Mouse (Mus musculus) neural tube, embryonic 13.5 days (tissue): ENCODE measurements around the gene Stard3. TPM values are rescaled to one million over a fixed set of nuclear protein-coding genes. Genes with fewer than 3 reads are reported as not detected.
A peak's percentile ranks its signal among the peaks of the same experiment; 100 is the strongest.

Experiments
- ATAC-seq: fragments of 200-750 bp; cut with Nextera tagmentation; 2 replicates; pipeline ENCODE4 v1.8.0; 2017; ENCODE audit warnings: low read depth, mild to moderate bottlenecking, moderate TSS enrichment, moderate library complexity
- H3K27ac ChIP-seq: fragments of 300-500 bp; sonication (generic); replicated peaks from 2 replicates; pipeline ENCODE4 v1.5.1; 2015; ENCODE audit warnings: moderate library complexity, mild to moderate bottlenecking, inconsistent platforms
- H3K27me3 ChIP-seq: fragments of 300-500 bp; sonication (generic); 2 replicates; pipeline ENCODE4 v1.6.1; 2015; ENCODE audit warnings: mild to moderate bottlenecking, inconsistent platforms
- H3K36me3 ChIP-seq: fragments of 300-500 bp; sonication (generic); 2 replicates; pipeline ENCODE4 v1.6.1; 2015; ENCODE audit warnings: mild to moderate bottlenecking, inconsistent platforms
- H3K4me1 ChIP-seq: fragments of 300-500 bp; sonication (generic); replicated peaks from 2 replicates; pipeline ENCODE4 v1.6.1; 2015; ENCODE audit warnings: inconsistent platforms
- H3K4me2 ChIP-seq: fragments of 300-500 bp; sonication (generic); 2 replicates; pipeline ENCODE4 v1.6.1; 2015; ENCODE audit warnings: inconsistent platforms, mild to moderate bottlenecking, moderate library complexity
- H3K4me3 ChIP-seq: fragments of 300-500 bp; sonication (generic); 2 replicates; pipeline ENCODE4 v1.5.1; 2015; ENCODE audit warnings: mild to moderate bottlenecking, inconsistent platforms
- H3K9ac ChIP-seq: fragments of 300-500 bp; sonication (generic); 2 replicates; pipeline ENCODE4 v1.6.1; 2015; ENCODE audit warnings: moderate library complexity, mild to moderate bottlenecking, inconsistent platforms
- H3K9me3 ChIP-seq: fragments of 300-500 bp; sonication (generic); 2 replicates; pipeline ENCODE4 v1.6.1; 2016; ENCODE audit warnings: inconsistent platforms
- WGBS: fragments of 180-500 bp; shearing (Covaris S2); methylation state at CpG from one replicate; pipeline ENCODE4 v1.1.7; 2015; 5-methylcytosine and 5-hydroxymethylcytosine counted together
- polyA plus RNA-seq: library from polyadenylated mRNA; unstranded; fragments of >200 nt; fragmentation: Nextera tagmentation; extraction: Ambion mirVana; gene quantifications from 2 replicates; pipeline ENCODE4 v1.2.1, GENCODE M21; 2015

Gene Stard3
- polyA plus RNA-seq, 1 experiment from 2014 or later, result 39.7 TPM

DNA sequence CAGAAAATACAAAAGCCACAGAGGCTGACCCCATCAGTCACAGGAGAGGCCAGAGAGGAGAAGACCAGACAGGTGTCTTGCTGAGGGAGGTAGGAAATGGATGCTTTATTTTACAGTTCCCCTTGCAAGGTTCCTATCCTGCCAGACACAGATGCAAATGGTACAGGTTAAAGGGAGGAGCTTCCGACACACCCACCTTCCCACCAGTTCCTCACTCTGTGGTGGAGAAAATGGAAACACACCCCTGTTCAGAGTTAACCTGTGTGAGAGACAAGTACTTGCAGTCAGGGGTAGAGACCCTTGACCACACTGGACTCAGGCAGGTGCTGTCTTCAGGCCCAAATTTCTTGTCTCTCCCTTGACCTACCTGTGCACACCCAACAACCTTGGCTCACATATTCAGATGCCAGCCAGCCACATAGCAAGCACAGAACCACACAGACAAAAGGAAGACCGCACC is 27.4 kb upstream of the Stard3 start:
- peak overlapping the region; percentile 90 for H3K27ac ChIP-seq
- WGBS, result 48% methylated on average over 2 of the region's 2 CpGs

GRCm38 (mm10) chr11:98331401-98331800 is 26.8 kb upstream of the Stard3 start:
- Histone ChIP-seq H3K4me3 (no peak overlapping the region), H3K4me2 (no peak overlapping the region), H3K27me3 (peaks cover 98% of the 10 kb centered on the region), H3K9me3 (no peaks in the 10 kb centered on the region), H3K27ac (no peak overlapping the region), H3K36me3 (no peaks in the 10 kb centered on the region), H3K9ac (no peak overlapping the region), H3K4me1 (peaks cover 66% of the 10 kb centered on the region)
- 33% methylated on average over 1 of the region's 1 CpGs for WGBS
- no peak for ATAC-seq

More for the DNA sequence above, 27.4 kb upstream of the Stard3 start:
- Histone ChIP-seq H3K36me3 (no peaks in the 10 kb centered on the region), H3K9ac (no peak overlapping the region), H3K27me3 (peaks cover 98% of the 10 kb centered on the region), H3K9me3 (no peaks in the 10 kb centered on the region), H3K4me2 (no peak overlapping the region), H3K4me1 (peaks cover 66% of the 10 kb centered on the region), H3K4me3 (no peak overlapping the region)
- no peak for ATAC-seq

DNA sequence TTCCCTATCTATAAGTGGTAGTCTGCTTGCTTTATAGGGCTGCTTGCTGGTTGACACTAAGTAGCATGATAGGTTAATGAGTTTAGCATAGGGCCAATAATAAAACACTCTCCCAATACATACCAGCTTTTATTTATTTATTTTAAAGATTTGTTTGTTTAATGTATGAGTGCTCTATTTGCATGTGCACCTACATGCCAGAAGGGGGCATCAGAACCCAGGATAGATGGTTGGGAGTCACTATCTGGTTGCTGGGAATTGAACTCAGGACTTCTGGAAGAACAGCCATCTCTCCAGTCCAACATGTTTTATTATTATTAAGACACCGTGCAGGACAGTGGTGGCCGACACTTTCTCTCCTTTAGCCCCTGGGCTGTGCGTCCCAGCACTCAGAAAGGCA is 26.0 kb upstream of the Stard3 start:
- Histone ChIP-seq H3K9ac (no peak overlapping the region), H3K36me3 (no peaks in the 10 kb centered on the region), H3K4me3 (no peak overlapping the region), H3K27me3 (peaks cover 98% of the 10 kb centered on the region), H3K4me1 (peaks cover 59% of the 10 kb centered on the region), H3K9me3 (no peaks in the 10 kb centered on the region), H3K4me2 (no peak overlapping the region), H3K27ac (no peak overlapping the region)
- ATAC-seq, result no peak
- 83% methylated on average over 3 of the region's 3 CpGs for WGBS

DNA sequence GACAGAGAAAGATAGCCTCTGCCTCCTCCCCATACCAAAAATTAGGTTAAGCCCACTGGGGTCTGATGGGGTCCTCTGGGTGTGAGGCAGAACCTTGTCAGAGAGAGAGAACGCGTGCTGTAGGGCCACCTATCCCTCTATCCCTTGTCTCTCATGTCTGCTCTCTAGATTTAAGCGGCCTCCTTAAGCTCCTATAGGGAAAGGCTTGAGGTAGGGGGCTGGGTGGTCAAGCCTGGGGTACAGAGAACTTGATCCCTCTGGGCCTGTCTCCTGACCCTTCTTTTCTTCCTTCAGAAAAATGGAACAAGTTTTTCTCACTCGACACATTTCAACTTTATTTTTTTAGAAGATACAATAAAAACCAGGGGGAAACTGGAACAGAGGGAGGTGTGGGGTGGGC is 25.3 kb upstream of the Stard3 start:
- 73% methylated on average over 4 of the region's 4 CpGs for WGBS
- peak overlapping the region; percentile 71 for H3K27ac ChIP-seq

GRCm38 (mm10) chr11:98333263-98333696 is 24.9 kb upstream of the Stard3 start:
- peak overlapping the region; percentile 71 for H3K27ac ChIP-seq
- no peaks in the 10 kb centered on the region for H3K36me3 ChIP-seq
- peaks cover 50% of the 10 kb centered on the region for H3K4me1 ChIP-seq
- no peak overlapping the region for H3K4me3 ChIP-seq
- H3K9me3 ChIP-seq, result no peaks in the 10 kb centered on the region
- 51% methylated on average over 10 of the region's 10 CpGs for WGBS
- H3K27me3 ChIP-seq, result peaks cover 98% of the 10 kb centered on the region
- H3K4me2 ChIP-seq, result no peak overlapping the region
- no peak for ATAC-seq
- H3K9ac ChIP-seq, result no peak overlapping the region

More for the DNA sequence above, 25.3 kb upstream of the Stard3 start:
- no peak overlapping the region for H3K9ac ChIP-seq
- H3K4me3 ChIP-seq, result no peak overlapping the region
- no peak for ATAC-seq
- H3K36me3 ChIP-seq, result no peaks in the 10 kb centered on the region
- peaks cover 98% of the 10 kb centered on the region for H3K27me3 ChIP-seq
- no peaks in the 10 kb centered on the region for H3K9me3 ChIP-seq
- H3K4me2 ChIP-seq, result no peak overlapping the region
- peaks cover 52% of the 10 kb centered on the region for H3K4me1 ChIP-seq

DNA sequence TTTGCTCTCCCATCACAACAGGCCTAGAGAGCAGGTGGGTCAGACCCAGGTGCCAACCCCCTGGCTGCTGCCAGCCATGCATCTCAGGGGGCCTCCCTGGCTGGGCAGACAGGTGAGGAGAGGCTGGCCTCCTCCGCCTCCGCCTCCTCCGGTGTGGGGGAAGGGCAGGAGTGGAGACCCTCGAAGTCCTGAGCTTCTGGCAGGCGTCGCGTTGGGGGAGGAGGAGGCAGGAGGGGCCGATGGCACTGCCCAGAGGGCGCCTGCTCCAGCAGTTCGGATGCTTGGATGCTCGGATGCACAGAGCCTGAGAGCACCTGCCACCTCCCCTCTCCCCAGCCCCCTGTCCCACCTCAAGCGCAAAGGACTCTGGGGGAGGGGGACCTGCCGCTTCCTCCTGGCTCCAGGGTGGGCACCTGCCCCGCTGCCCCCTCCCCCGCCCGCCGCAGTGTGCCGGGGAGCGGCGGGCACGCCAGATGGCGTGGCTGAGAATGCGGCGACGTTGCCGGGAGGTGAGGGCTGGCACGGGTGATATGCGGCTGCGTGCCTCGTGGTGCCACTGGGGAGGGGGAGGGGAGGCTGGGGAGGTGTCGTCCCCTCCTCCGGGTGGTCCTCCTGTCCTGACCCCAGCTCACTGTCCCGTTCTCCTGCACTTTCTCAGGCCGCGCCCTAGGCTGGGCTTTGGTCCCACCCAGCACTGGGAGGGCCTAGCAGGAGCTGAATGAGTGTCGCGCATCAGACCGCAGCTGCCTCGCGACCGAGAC is 24.0 kb upstream of the Stard3 start:
- Histone ChIP-seq H3K27ac (peak overlapping the region; percentile 81), H3K9ac (peak overlapping the region; percentile 60), H3K4me2 (peak overlapping the region; percentile 57), H3K4me3 (peak overlapping the region; percentile 30), H3K27me3 (peaks cover 99% of the 10 kb centered on the region), H3K36me3 (no peaks in the 10 kb centered on the region), H3K9me3 (no peaks in the 10 kb centered on the region), H3K4me1 (peaks cover 50% of the 10 kb centered on the region)
- peak; percentile 34 for ATAC-seq
- WGBS, result 2% methylated on average over 40 of the region's 41 CpGs

DNA sequence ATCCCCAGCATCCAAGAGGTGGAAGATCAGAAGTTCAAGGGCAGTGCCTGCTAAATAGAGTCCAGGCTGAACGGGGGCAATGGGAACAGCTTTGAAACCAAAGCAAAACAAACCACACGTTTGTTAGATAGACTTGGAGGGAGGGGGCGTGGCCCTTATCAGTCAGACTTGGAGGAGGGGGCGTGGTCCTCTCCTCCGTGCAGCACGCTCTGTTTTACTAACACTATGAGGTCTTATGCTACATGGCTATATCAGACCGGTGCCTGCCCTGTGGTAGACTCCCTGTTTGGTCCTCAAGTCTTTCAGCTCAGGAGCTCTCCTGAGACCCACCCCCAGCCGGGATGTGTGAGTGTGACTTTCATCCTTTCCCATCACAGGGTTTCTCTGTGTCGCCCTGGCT is 22.9 kb upstream of the Stard3 start:
- Histone ChIP-seq H3K9me3 (no peaks in the 10 kb centered on the region), H3K27ac (no peak overlapping the region), H3K27me3 (peaks cover 99% of the 10 kb centered on the region), H3K36me3 (no peaks in the 10 kb centered on the region), H3K4me1 (peaks cover 50% of the 10 kb centered on the region), H3K4me3 (no peak overlapping the region), H3K4me2 (no peak overlapping the region), H3K9ac (no peak overlapping the region)
- ATAC-seq, result no peak
- WGBS, result 8% methylated on average over 9 of the region's 9 CpGs

DNA sequence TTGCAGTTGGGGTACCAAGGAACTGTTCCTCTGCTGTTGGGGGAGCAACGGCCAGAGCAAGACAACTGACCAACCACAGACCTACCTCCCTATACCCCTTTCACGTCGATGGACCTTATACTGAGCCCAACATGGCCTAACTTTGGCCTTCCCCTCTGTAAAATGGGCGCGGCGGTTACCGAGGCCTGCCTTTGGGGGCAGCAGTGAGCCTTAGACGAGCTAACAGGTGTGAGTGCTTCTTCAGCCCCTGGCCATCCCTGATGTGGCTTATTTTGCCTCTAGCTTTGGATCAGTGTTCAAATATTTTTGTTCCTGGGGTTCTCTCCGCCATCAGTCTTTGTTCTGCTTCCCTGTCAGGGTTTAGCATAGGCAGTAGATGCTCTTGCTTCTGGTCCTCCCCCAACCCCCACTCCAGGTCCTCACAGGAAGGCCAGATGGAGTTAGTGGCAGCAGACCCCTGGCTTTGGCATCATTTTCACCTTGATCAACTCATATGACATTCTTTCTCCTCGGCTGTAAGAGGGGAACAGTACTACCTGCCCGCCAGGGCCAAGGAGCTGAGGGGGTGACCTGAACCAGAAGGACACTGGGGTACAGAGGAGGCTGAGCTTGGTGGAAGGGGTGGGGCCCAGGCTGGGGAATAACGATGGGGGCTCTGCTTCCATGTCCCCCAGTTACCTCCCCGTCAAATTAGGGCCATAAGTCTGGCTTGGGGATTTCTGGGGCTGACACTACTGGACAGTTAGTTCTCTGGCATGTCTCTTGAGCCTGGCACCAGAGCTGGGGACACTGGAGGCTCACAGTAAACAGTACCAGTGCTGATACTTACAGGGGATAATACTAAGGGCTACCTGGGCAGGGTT is 21.7 kb upstream of the Stard3 start:
- Histone ChIP-seq H3K4me3 (no peak overlapping the region), H3K27ac (no peak overlapping the region), H3K27me3 (peaks cover 97% of the 10 kb centered on the region), H3K9me3 (no peaks in the 10 kb centered on the region), H3K9ac (no peak overlapping the region), H3K36me3 (no peaks in the 10 kb centered on the region), H3K4me1 (peaks cover 55% of the 10 kb centered on the region), H3K4me2 (no peak overlapping the region)
- 15% methylated on average over 13 of the region's 13 CpGs for WGBS
- no peak for ATAC-seq

DNA sequence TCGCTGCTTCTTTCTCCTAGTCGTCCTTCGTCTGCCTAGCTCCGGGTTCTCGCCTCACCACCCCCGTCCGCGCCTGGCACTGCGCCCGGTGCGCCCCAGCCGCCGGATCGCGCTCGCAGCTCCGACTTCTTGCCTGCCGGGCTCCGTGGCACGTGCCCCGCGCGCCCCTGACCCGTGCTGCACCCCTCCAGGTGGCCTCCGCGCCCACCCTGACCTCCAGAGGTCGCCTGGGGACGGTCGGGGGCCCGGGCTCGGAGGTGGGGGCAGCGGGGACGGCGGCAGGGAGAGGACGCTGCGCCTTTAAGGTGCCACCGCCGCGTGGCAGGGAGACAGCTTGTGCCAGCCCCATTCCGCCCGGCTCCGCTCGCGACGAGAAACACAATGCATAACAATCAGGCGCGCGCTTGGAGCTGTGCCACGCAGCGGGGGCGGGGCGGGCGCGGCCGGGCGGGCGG is 19.6 kb upstream of the Stard3 start:
- WGBS, result under 1% methylated on average over 56 of the region's 57 CpGs
- Histone ChIP-seq H3K27me3 (peaks cover 89% of the 10 kb centered on the region), H3K4me3 (peak overlapping the region; percentile 49), H3K27ac (peak overlapping the region; percentile 97), H3K9ac (peak overlapping the region; percentile 79), H3K36me3 (no peaks in the 10 kb centered on the region), H3K4me2 (peak overlapping the region; percentile 82), H3K9me3 (no peaks in the 10 kb centered on the region), H3K4me1 (peaks cover 67% of the 10 kb centered on the region)
- ATAC-seq, result peak; percentile 40; the same call in 1 of the 2 replicates

GRCm38 (mm10) chr11:98339071-98339501 is 19.1 kb upstream of the Stard3 start:
- under 1% methylated on average over 19 of the region's 19 CpGs for WGBS
- H3K4me3 ChIP-seq, result peak overlapping the region; percentile 49
- peak overlapping the region; percentile 82 for H3K4me2 ChIP-seq
- peaks cover 62% of the 10 kb centered on the region for H3K4me1 ChIP-seq
- no peaks in the 10 kb centered on the region for H3K36me3 ChIP-seq
- H3K9ac ChIP-seq, result peak overlapping the region; percentile 79
- H3K27me3 ChIP-seq, result peaks cover 89% of the 10 kb centered on the region
- H3K9me3 ChIP-seq, result no peaks in the 10 kb centered on the region
- H3K27ac ChIP-seq, result peak overlapping the region; percentile 97
- ATAC-seq, result peak; percentile 25; the same call in 1 of the 2 replicates

DNA sequence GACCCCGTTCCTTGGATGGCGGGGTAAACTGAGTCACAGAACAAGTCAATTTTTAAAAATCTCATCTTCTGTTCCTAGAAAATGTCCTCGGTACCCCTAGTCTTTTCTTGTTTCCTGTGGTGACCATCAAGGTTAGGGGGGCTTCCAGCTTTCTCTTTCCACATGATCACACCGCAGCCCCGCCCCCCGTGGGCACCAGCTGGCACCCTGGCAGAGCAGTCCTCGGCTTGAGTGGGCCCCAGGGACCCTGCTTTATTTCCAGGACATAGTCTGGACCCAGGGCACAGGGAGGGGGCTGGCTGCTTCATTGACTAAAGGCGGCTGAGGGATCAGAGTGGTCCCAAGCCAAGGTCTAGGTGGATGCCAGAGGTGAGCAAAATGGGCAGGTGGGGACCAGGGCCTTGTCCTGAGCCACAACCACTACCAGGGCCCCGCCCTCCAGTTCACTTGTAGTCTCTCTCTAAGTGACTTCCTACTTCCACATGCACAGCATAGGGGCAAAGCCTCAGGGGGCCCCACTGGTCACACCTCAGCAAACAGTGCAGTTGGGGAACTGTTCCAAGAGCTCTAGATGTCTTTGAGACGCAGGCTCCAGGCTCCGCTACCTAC is 18.4 kb upstream of the Stard3 start:
- peak overlapping the region; percentile 79 for H3K9ac ChIP-seq
- H3K9me3 ChIP-seq, result no peaks in the 10 kb centered on the region
- WGBS, result 2% methylated on average over 11 of the region's 11 CpGs
- peaks cover 88% of the 10 kb centered on the region for H3K27me3 ChIP-seq
- no peaks in the 10 kb centered on the region for H3K36me3 ChIP-seq
- H3K27ac ChIP-seq, result peak overlapping the region; percentile 97
- H3K4me3 ChIP-seq, result peak overlapping the region; percentile 49
- H3K4me1 ChIP-seq, result peaks cover 55% of the 10 kb centered on the region
- H3K4me2 ChIP-seq, result peak overlapping the region; percentile 82
- peak; percentile 19; the same call in 1 of the 2 replicates for ATAC-seq
